In genomic region chr5:110108305-110108628, GRCm38 (mm10) we compare ENCODE assay signal across 8 mouse cellular contexts. TPM values are rescaled to one million over a fixed set of nuclear protein-coding genes. Genes with fewer than 3 reads are reported as not detected.
DNase-seq lines count a peak whose midpoint lies in the region; ATAC-seq and TF ChIP-seq lines count a peak whose summit lies in the region.

No protein-coding gene starts in this region.

- no peak for TF ChIP-seq EP300 in heart, postnatal 0 days (IDR thresholded peaks at IDR 0.05; ENCODE audit: low read depth)
- TF ChIP-seq EP300 in stomach, postnatal 0 days (optimal IDR thresholded peaks at IDR 0.05) = no peak

- H3K9ac ChIP-seq in heart, postnatal 0 days (replicated peaks; ENCODE audit: low read depth, low read length) = no peak overlapping the region
- H3K9ac ChIP-seq in liver, embryonic 16.5 days (ENCODE audit: low read depth, low read length) = peak overlapping the region; percentile 78; the same call in 1 of the 2 replicates
- H3K9ac ChIP-seq in stomach, postnatal 0 days (ENCODE audit: low read length) = no peak overlapping the region

- TF ChIP-seq POLR2A in thymus, adult 2 months (IDR thresholded peaks at IDR 0.05; ENCODE audit: control insufficient read depth, extremely low read depth, insufficient read depth, low read length, poor library complexity) = no peak

- peaks cover 13% of the 10 kb centered on the region for H3K4me1 ChIP-seq in thymus, adult 2 months (replicated peaks; ENCODE audit: control insufficient read depth, insufficient read depth, low read length)
- H3K4me1 ChIP-seq in heart, postnatal 0 days (ENCODE audit: control insufficient read depth, insufficient read depth) = peaks cover 12% of the 10 kb centered on the region
- peaks cover 17% of the 10 kb centered on the region for H3K4me1 ChIP-seq in liver, embryonic 16.5 days (ENCODE audit: control insufficient read depth, low read depth, low read length)
- no peaks in the 10 kb centered on the region for H3K4me1 ChIP-seq in stomach, postnatal 0 days (replicated peaks; ENCODE audit: control insufficient read depth, insufficient read depth)

- 0% methylated on average over 7 of the region's 7 CpGs for WGBS in thymus, adult 2 months
- 2% methylated on average over 7 of the region's 7 CpGs for WGBS in heart, postnatal 0 days
- WGBS in liver, embryonic 16.5 days (ENCODE audit: insufficient replicate concordance) = under 1% methylated on average over 7 of the region's 7 CpGs
- WGBS in stomach, postnatal 0 days = under 1% methylated on average over 7 of the region's 7 CpGs

- peak overlapping the region; percentile 83 for H3K4me2 ChIP-seq in heart, postnatal 0 days (ENCODE audit: low read depth, low read length)
- H3K4me2 ChIP-seq in liver, embryonic 16.5 days (ENCODE audit: low read depth, low read length) = peak overlapping the region; percentile 93
- H3K4me2 ChIP-seq in stomach, postnatal 0 days (replicated peaks; ENCODE audit: low read depth) = peak overlapping the region; percentile 75

- no peak for TF ChIP-seq CTCF in thymus, adult 2 months (IDR thresholded peaks at IDR 0.05; ENCODE audit: borderline replicate concordance, control insufficient read depth, extremely low read depth, insufficient read depth, low read length, poor library complexity)
- TF ChIP-seq CTCF in heart, postnatal 0 days (IDR thresholded peaks at IDR 0.05; ENCODE audit: low read depth) = no peak; the same call in 1 of the 2 replicates
- peak; percentile 39 for TF ChIP-seq CTCF in stomach, postnatal 0 days (IDR thresholded peaks at IDR 0.05; ENCODE audit: low read depth)

- no peaks in the 10 kb centered on the region for H3K27me3 ChIP-seq in thymus, adult 2 months (ENCODE audit: control insufficient read depth, insufficient read depth, low read length)
- no peaks in the 10 kb centered on the region for H3K27me3 ChIP-seq in heart, postnatal 0 days (ENCODE audit: control insufficient read depth, insufficient read depth, low read length)
- no peaks in the 10 kb centered on the region for H3K27me3 ChIP-seq in liver, embryonic 16.5 days (ENCODE audit: control insufficient read depth, insufficient read depth, low read depth, low read length)
- H3K27me3 ChIP-seq in stomach, postnatal 0 days (ENCODE audit: control insufficient read depth, insufficient read depth, low read length) = no peaks in the 10 kb centered on the region

- peak overlapping the region; percentile 93 for H3K4me3 ChIP-seq in thymus, adult 2 months (ENCODE audit: control insufficient read depth, insufficient read depth, low read length)
- peak overlapping the region; percentile 90 for H3K4me3 ChIP-seq in heart, postnatal 0 days (ENCODE audit: low read depth, low read length)
- peak overlapping the region; percentile 79 for H3K4me3 ChIP-seq in liver, embryonic 16.5 days (ENCODE audit: low read depth, low read length)
- H3K4me3 ChIP-seq in stomach, postnatal 0 days (ENCODE audit: low read depth, low read length) = peak overlapping the region; percentile 81

- no peak for DNase-seq in thymus, adult 2 months
- no peak for DNase-seq in thymus, postnatal 25 days
- DNase-seq in heart, postnatal 0 days (ENCODE audit: low spot score) = no peak
- no peak for DNase-seq in stomach, postnatal 0 days (ENCODE audit: low spot score)
- no peak for DNase-seq in cerebellum, adult 18-20 months
- no peak for DNase-seq in adipocyte (ENCODE audit: low spot score)
- DNase-seq in urinary bladder, postnatal 25 days (ENCODE audit: low spot score) = no peak

- ATAC-seq in heart, postnatal 0 days (ENCODE audit: insufficient read depth, low read depth) = no peak
- ATAC-seq in liver, embryonic 16.5 days (ENCODE audit: low read depth) = no peak
- no peak for ATAC-seq in stomach, postnatal 0 days (ENCODE audit: low FRiP score, low TSS enrichment)

- no peaks in the 10 kb centered on the region for H3K9me3 ChIP-seq in heart, postnatal 0 days (replicated peaks; ENCODE audit: control insufficient read depth, low read length)
- H3K9me3 ChIP-seq in liver, embryonic 16.5 days (replicated peaks; ENCODE audit: control insufficient read depth, low read length) = no peaks in the 10 kb centered on the region
- 0 out of 2 replicates have a peak, but pooled peaks cover 4% of the 10 kb centered on the region for H3K9me3 ChIP-seq in stomach, postnatal 0 days (ENCODE audit: control insufficient read depth, low read length)

- H3K27ac ChIP-seq in thymus, adult 2 months (ENCODE audit: control insufficient read depth, insufficient read depth, low read length) = peak overlapping the region; percentile 28; the same call in 1 of the 2 replicates
- peak overlapping the region; percentile 98 for H3K27ac ChIP-seq in heart, postnatal 0 days (ENCODE audit: low read depth)
- H3K27ac ChIP-seq in liver, embryonic 16.5 days (ENCODE audit: low read length) = peak overlapping the region; percentile 95
- peak overlapping the region; percentile 100 for H3K27ac ChIP-seq in stomach, postnatal 0 days (replicated peaks)

- H3K36me3 ChIP-seq in thymus, adult 2 months (ENCODE audit: control insufficient read depth, insufficient read depth, low read length) = peaks cover 8% of the 10 kb centered on the region; the same call in 1 of the 2 replicates
- H3K36me3 ChIP-seq in heart, postnatal 0 days (replicated peaks; ENCODE audit: control insufficient read depth, insufficient read depth, low read length) = peaks cover 41% of the 10 kb centered on the region
- peaks cover 26% of the 10 kb centered on the region for H3K36me3 ChIP-seq in liver, embryonic 16.5 days (ENCODE audit: control insufficient read depth, insufficient read depth)
- H3K36me3 ChIP-seq in stomach, postnatal 0 days (ENCODE audit: control insufficient read depth, insufficient read depth, low read length) = peaks cover 26% of the 10 kb centered on the region

RNA-seq across cellular contexts. Expression of gene Gtpbp6, which starts 0.3 kb away (rescaled TPM):
- 260 and 301 TPM in 2 replicates for polyA plus RNA-seq in thymus, adult 2 months (2012; rRNA removed)
- total RNA-seq in heart, postnatal 0 days (2014; rRNA removed; ENCODE audit: low replicate concordance) = 29.8 and 32.3 TPM in 2 replicates
- polyA plus RNA-seq in heart, postnatal 0 days (2015; fragmentation: Nextera tagmentation; extraction: Ambion mirVana) = 13.9 and 14.2 TPM in 2 replicates
- 6.7 and 6.9 TPM in 2 replicates for polyA plus RNA-seq in liver, embryonic 16.5 days (2015; fragmentation: Nextera tagmentation; extraction: Ambion mirVana)
- polyA plus RNA-seq in stomach, postnatal 0 days (2015; fragmentation: Nextera tagmentation; extraction: Ambion mirVana) = 17.0 and 20.2 TPM in 2 replicates

RNA-seq across cellular contexts. Expression of gene Zfp605, which starts 1.6 kb away (rescaled TPM):
- polyA plus RNA-seq in thymus, adult 2 months (2012; rRNA removed) = 0.73 and 0.80 TPM in 2 replicates
- total RNA-seq in heart, postnatal 0 days (2014; rRNA removed; ENCODE audit: low replicate concordance) = 0.50 and 3.3 TPM in 2 replicates
- polyA plus RNA-seq in heart, postnatal 0 days (2015; fragmentation: Nextera tagmentation; extraction: Ambion mirVana) = 2.1 and 2.4 TPM in 2 replicates
- 0.92 and 0.99 TPM in 2 replicates for polyA plus RNA-seq in liver, embryonic 16.5 days (2015; fragmentation: Nextera tagmentation; extraction: Ambion mirVana)
- polyA plus RNA-seq in stomach, postnatal 0 days (2015; fragmentation: Nextera tagmentation; extraction: Ambion mirVana) = 1.6 and 2.0 TPM in 2 replicates

RNA-seq across cellular contexts. Expression of gene Plcxd1, which starts 8.5 kb away (rescaled TPM):
- 3.9 and 5.0 TPM in 2 replicates for polyA plus RNA-seq in thymus, adult 2 months (2012; rRNA removed)
- total RNA-seq in heart, postnatal 0 days (2014; rRNA removed; ENCODE audit: low replicate concordance) = not detected in 2 replicates
- polyA plus RNA-seq in heart, postnatal 0 days (2015; fragmentation: Nextera tagmentation; extraction: Ambion mirVana) = 0.26 and 0.29 TPM in 2 replicates
- polyA plus RNA-seq in liver, embryonic 16.5 days (2015; fragmentation: Nextera tagmentation; extraction: Ambion mirVana) = 0.53 and 0.64 TPM in 2 replicates
- polyA plus RNA-seq in stomach, postnatal 0 days (2015; fragmentation: Nextera tagmentation; extraction: Ambion mirVana) = 12.5 and 12.8 TPM in 2 replicates

RNA-seq across cellular contexts. Expression of gene Gm35315, which starts 14.0 kb away (rescaled TPM):
- 0.30 and 0.31 TPM in 2 replicates for polyA plus RNA-seq in thymus, adult 2 months (2012; rRNA removed)
- total RNA-seq in heart, postnatal 0 days (2014; rRNA removed; ENCODE audit: low replicate concordance) = 2.3 TPM in 1 of 2 replicates, not detected in the other
- 0.03 and 0.05 TPM in 2 replicates for polyA plus RNA-seq in heart, postnatal 0 days (2015; fragmentation: Nextera tagmentation; extraction: Ambion mirVana)
- polyA plus RNA-seq in liver, embryonic 16.5 days (2015; fragmentation: Nextera tagmentation; extraction: Ambion mirVana) = 0.58 and 0.78 TPM in 2 replicates
- 0.41 and 0.45 TPM in 2 replicates for polyA plus RNA-seq in stomach, postnatal 0 days (2015; fragmentation: Nextera tagmentation; extraction: Ambion mirVana)

RNA-seq across cellular contexts. Expression of gene Chfr, which starts 27.4 kb away (rescaled TPM):
- 180 and 185 TPM in 2 replicates for polyA plus RNA-seq in thymus, adult 2 months (2012; rRNA removed)
- total RNA-seq in heart, postnatal 0 days (2014; rRNA removed; ENCODE audit: low replicate concordance) = 32.3 and 56.0 TPM in 2 replicates
- polyA plus RNA-seq in heart, postnatal 0 days (2015; fragmentation: Nextera tagmentation; extraction: Ambion mirVana) = 17.3 and 19.7 TPM in 2 replicates
- polyA plus RNA-seq in liver, embryonic 16.5 days (2015; fragmentation: Nextera tagmentation; extraction: Ambion mirVana) = 18.0 and 19.0 TPM in 2 replicates
- polyA plus RNA-seq in stomach, postnatal 0 days (2015; fragmentation: Nextera tagmentation; extraction: Ambion mirVana) = 24.2 and 25.2 TPM in 2 replicates

Comparison
In these comparisons a context has a peak if more than half of its experiments do, and no peak if none do; other contexts are left out.
1. H3K27ac ChIP-seq: peak in every context shown above with its lines; median percentile 100 in stomach, postnatal 0 days; 98 in heart, postnatal 0 days; 95 in liver, embryonic 16.5 days; 28 in thymus, adult 2 months.
2. RNA of gene Gtpbp6, which starts 0.3 kb away (polyA plus RNA-seq): 260 to 301 TPM in thymus, adult 2 months; 17.0 to 20.2 TPM in stomach, postnatal 0 days, 13.9 to 14.2 TPM in heart, postnatal 0 days and 6.7 to 6.9 TPM in liver, embryonic 16.5 days; every median in the first group is over 10 times any median in the second.
3. Peak in every context shown above with its lines, with median percentiles within 50 percentile points of each other: H3K4me3 ChIP-seq and H3K4me2 ChIP-seq.